Mouse (Mus musculus) right cerebral cortex, postnatal 10 days (tissue): ENCODE results near the gene Sort1.

Experiments used
- DNase-seq, 2 experiments: peaks; one replicate each; pipeline ENCODE4 v3.0.0; 2021; ENCODE audit warnings: low spot score in 2 of 2

Gene Sort1

GRCm38 (mm10) chr3:108295379-108296219, 11.7 kb downstream of the Sort1 start:
- DNase-seq, result peak; percentile 79 to 81

GRCm38 (mm10) chr3:108296220-108297049, 12.6 kb downstream of the Sort1 start:
- DNase-seq, result peak; percentile 69 to 71

- DNase-seq, result no peak
These were observed 13.2 kb downstream of the Sort1 start for GRCm38 (mm10) chr3:108297050-108297419.

GRCm38 (mm10) chr3:108297603-108298553, 14.0 kb downstream of the Sort1 start:
- no peak for DNase-seq

- DNase-seq, result peak in 1 of 2 experiments; percentile 24
These were observed 16.7 kb downstream of the Sort1 start for GRCm38 (mm10) chr3:108300455-108301030.

GRCm38 (mm10) chr3:108303683-108304082, 19.8 kb downstream of the Sort1 start:
- no peak for DNase-seq

- no peak for DNase-seq
These were observed 20.9 kb downstream of the Sort1 start for GRCm38 (mm10) chr3:108304747-108305146.

GRCm38 (mm10) chr3:108306387-108306786, 22.5 kb downstream of the Sort1 start:
- no peak for DNase-seq

- DNase-seq, result no peak
These were observed 23.6 kb downstream of the Sort1 start for GRCm38 (mm10) chr3:108307485-108307884.

- DNase-seq, result no peak
These were observed 27.0 kb downstream of the Sort1 start for GRCm38 (mm10) chr3:108310921-108311341.

- DNase-seq, result no peak
These were observed 27.8 kb downstream of the Sort1 start for GRCm38 (mm10) chr3:108311688-108312087.

GRCm38 (mm10) chr3:108312414-108312813, 28.5 kb downstream of the Sort1 start:
- DNase-seq, result no peak

- no peak for DNase-seq
These were observed 29.3 kb downstream of the Sort1 start for GRCm38 (mm10) chr3:108313138-108313537.

- no peak for DNase-seq
These were observed 30.3 kb downstream of the Sort1 start for GRCm38 (mm10) chr3:108314038-108314675.

GRCm38 (mm10) chr3:108318517-108318916, 34.6 kb downstream of the Sort1 start:
- DNase-seq, result no peak

- no peak for DNase-seq
These were observed 37.8 kb downstream of the Sort1 start for GRCm38 (mm10) chr3:108321671-108322070.

GRCm38 (mm10) chr3:108322136-108322535, 38.3 kb downstream of the Sort1 start:
- DNase-seq, result no peak

- no peak for DNase-seq
These were observed 39.1 kb downstream of the Sort1 start for GRCm38 (mm10) chr3:108322962-108323361.

GRCm38 (mm10) chr3:108324837-108325236, 41.0 kb downstream of the Sort1 start:
- DNase-seq, result no peak

GRCm38 (mm10) chr3:108325521-108325920, 41.6 kb downstream of the Sort1 start:
- DNase-seq, result no peak

GRCm38 (mm10) chr3:108327275-108327674, 43.4 kb downstream of the Sort1 start:
- DNase-seq, result peak; percentile 52 to 70
